Mouse (Mus musculus): ENCODE measurements around the gene Bach2.

Bach2 gene

DNA sequence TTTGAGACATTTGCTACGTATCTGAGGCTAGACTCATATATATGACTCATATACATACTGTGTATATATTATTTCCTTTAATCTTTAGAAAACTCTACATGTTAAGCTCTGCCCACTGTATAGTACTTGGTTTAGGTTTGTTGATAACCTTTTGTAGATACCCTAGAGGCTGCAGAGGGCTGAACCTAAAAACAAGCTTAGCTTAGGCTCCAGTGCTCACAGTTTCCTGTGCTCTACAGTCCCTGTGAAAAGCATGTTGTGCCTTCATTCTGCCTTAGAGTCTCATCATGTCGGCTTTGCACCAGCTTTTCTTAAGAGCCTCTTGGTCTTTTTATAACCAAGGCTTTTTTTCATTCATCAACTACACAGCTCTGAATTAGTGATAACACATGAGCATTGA lies 156.2 kb downstream of the Bach2 start:
- DNase-seq = no peak

DNA sequence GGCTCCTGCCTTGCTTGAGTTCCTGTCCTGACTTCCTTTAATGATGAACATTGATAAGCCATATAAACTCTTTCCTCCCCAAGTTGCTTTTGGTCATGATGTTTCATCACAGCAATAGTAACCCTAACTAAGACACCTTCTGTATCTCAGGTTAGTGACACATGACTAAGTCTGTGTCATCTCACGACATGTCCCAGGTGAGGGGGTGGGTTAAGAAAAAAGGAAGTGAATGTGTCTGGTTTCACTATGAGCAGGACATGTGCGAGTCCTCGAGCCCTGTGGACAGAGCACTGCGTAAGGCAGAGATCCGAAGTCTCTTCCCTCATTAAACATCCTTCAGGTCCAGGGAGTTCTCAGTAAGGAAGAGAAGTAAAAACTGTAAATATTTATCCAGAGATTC lies 162.9 kb downstream of the Bach2 start:
- DNase-seq = no peak

DNA sequence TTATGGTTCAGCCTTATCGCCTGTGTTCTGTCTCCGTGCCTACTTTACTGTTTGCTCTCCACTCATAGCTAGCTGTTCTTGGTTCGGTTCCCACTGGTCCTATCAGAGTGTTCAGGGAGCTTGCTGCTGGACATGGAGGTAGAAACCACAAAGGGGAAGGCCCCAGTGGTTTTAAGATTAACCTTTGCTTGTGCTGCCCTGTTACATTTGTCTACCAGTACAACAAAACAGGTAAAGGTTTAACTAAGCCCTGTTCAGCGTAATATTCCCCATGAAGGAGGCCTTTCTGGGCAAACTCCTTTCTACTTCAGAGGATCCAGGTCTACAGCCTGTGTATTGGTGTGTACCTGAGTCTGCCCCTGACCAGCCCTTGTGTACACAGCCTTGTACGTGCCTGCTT lies 164.9 kb downstream of the Bach2 start:
- DNase-seq = peak; percentile 28 to 39

DNA sequence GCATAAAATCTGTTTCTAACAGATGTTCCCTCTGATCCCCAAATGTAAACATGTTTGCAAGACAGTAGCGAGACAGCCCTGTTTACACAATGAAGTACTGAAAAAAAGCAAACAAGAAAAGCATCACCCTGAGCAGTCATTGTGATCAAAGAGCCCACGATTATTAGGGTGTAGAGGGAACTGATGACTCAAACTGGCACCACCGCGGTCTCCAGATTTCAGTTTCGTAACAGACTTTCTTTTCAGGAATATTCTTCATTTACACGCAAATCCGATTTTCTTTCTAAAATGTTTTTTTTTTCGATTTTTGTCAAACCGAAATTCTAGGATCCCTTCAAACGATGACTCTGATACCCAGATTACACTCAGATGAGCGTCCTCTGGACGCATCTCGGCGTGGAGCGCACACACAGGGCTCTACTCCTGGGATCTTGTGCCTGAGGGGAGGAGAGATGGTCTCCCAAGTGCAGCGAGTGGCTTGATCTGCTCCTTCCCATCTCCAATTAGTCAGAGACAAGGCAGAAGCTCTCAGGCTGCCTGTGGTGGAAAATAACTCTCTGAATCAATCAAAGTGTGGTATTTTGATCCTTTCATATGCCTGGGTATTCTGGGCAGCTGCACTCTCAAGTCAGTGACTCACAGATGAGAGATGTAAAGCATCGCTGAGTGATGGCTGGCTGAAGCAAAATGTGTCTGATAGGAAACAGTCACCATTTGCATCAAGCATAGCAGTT lies 166.7 kb downstream of the Bach2 start:
- no peak for DNase-seq

DNA sequence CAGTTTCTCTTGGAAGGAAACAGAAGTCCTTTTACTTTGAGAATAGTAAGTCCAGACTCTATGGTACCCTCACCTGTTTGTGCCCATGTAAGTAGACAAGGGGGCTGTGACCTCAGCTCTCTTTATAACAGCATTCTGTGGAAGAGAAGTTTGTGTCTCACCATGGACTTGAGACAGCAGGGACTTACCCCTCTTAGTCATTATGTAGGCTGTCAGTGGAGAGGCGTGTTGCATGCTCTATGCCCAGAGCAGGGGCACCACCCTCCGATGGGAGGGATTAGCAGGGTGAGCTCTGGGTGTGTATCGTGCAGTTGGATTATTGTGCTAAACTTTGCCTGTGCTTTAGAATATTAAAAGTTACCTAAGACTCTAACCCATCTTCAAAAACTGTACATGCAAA lies 167.4 kb downstream of the Bach2 start:
- DNase-seq = no peak

DNA sequence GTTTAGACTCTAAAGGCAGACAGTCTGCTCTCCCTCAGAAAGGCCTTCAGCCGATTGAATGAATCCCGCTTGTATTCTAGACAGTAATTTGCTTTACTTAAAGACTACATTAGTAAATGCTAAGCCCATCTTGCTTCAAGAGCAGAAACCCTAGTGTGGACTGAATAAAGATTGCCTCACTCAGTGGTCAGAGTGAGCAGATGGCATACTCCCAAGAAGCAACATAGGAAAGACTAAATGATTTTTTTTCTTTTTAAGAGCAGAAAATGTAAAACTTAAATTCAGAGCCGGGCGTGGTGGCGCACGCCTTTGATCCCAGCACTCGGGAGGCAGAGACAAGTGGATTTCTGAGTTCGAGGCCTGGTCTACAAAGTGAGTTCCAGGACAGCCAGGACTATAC lies 169.9 kb downstream of the Bach2 start:
- DNase-seq = no peak

DNA sequence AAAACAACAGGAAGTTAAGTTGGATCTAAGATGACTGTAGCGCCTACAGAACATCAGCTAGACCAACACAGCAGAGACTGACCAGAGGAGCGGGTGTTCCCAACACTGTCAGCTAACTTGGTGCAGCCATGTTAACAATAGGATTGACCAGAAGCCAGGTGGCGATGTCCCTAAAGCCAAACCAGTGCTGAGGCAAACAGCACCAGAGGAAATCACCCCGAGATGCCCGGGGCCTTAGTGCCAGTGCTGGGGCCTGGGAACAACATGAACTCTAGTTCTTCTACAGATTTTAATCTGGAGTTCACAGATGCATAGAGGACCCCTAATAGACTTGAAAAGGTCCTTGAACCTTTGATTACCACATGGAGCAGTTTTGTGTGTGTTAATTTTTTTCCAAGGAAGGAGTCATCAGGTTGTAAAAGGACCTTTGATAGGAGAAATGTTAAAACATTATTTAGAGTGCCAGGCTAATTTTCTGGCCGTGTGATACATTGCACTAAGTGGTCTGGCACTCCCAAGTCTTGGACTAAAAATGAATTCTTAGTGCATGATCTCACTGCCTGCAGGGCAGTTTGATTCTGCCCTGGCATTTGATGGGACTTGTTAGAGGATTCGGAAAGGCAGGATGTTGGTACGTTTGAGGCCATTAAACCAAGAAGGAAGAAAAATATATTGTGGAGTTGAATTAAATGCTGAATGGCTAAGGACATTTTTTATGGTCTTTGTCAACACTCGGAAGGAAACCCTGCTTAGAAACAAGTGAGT lies 170.7 kb downstream of the Bach2 start:
- no peak for DNase-seq

DNA sequence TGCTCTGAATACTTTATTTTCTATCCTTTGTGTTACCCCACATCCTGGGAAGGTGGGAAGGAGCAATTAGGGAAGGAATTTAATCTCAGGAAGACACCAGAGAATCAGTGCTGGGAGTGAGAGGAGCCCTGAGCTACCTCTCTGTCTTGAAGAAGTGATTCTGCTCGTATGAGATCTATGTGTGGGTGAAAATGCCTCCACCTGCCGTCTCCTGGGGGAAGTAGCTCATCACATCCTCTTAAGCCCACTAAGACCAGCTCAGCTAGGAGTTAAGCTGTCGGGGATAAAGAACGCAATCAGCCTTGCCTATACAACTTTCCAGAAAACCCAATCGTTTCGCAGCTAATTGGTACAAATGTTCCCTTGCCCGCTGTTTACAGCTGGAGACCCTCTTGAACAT lies 174.5 kb downstream of the Bach2 start:
- DNase-seq = no peak

DNA sequence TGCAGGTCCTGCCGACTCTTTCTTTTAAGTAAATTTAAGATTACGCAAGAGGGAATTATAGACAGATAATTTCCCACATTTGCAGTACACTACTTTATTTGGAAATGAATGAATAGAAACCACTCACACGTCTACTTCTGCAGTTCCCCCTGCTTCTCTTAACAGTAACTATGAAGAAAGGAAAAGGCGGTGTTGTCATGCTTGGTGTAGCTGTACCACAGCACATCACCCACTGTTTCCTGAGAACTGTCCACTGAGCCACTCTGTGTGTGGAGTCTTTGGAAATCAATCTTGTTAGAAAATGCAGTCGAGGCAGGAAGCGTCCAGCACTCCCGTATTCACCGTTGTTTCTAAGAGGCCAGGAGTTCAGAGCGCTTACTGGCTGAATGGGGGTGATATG lies 174.9 kb downstream of the Bach2 start:
- DNase-seq = no peak

DNA sequence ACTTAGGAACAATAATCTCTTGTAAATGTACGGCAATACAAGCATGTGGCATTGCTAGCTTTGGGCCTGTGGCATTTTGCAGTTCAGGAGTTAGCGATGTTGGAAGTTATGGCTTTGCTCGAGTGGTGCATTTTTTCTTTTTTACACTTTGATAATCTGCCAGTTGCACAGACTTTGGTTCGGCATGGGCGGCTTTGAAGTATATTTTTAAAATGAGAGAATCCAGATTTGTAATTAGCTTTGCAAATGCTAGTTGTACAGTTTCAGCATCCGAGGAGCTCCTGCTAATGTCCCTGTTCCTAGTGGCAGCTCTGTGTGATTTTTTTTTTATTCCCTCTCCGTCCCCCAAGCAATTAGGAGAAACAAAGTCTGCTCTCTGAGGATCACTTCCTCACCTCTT lies 176.4 kb downstream of the Bach2 start:
- no peak for DNase-seq

DNA sequence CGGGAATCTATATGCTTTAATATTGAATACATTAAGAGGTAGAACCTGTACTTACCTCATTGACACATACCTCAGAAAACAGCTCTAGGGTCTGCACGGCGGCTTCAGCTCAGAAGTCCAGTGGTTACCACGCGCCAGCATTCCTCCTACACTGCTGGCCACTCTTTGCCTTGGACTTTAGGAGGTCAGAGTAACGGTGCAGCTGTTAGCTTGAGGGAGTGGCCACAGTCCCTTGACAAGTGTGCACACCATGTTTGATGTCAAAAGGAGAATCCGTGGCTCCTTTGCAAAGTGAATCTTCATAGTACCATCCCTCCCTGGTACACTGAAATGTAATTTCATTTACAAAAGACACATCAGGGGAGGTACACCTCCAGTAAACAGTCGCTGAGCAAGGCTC lies 179.3 kb downstream of the Bach2 start:
- no peak for DNase-seq

DNA sequence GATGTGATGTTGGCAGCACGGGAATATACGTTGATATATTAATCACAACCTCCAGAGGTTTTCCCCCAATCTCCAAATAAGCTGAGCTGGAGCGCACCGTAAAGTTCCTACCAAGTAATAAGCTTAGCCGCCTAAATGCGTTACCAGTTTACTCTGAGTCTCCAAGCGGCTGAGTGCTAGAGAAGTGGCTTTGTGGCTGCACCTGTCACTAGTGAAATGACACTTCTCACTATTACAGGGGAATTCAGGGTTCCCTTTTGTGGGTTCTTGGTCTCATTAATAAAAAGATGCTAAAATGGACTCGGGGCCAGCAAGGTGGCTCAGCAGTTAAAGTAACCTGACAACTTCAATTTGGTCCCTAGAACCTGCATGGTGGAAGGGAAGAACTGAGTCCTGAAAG lies 183.0 kb downstream of the Bach2 start:
- no peak for DNase-seq

DNA sequence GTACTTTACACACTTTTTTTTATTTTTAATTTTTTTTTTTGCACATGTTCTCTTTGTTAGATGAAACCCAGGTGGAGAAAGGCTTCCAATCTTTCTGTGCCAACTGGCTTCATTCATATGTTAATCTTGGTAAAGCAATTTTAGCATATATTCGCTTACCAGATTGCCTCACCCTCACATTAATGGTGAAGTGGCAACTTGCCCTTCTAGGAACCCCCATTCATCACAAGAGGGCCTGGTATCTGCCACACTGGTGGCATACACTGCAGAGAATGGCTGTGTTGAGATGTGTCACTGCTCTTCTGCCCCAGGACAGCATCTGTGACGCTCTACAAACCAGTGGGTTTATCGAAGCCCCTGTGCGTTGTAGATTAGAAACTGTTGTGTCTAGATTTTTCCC lies 183.8 kb downstream of the Bach2 start:
- DNase-seq = no peak

DNA sequence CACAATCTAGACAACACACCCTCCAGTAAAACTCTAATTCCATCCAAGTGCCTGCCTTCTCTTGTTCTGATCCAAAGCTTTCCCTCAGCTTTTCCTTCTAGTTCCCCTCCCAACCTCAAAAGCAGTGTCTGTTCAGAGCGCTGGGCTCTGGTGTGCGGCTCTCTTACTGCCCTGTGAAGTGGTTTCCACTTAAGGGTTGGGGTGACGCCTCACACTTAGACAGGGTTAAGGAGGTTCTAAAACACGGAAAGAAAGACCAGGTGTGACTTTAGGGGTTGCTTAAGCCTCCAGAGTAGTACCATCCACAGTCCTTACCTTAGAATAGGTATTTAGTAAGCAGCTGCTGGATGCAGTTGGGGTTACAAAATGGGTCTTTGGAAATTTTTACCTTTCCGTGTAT lies 185.1 kb downstream of the Bach2 start:
- DNase-seq = no peak

DNA sequence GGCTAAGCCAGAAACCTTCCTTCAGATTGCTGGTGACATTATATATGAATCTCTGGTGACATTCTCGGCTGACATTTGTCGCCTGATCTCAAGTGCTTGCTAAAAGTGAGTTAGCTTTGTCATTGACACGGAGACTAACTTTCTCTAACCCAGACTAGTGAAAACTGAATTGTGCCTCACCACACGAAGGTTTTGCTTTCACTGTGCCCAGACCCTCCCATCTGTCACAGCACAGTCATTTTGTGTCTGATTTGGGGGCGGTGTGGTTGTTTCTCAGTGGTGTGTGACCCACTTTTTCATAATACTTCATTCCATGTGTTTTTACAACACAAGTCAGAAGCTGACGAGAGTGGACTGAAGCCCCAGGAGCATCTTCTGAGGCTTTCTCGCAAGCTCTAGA lies 185.8 kb downstream of the Bach2 start:
- DNase-seq = no peak

DNA sequence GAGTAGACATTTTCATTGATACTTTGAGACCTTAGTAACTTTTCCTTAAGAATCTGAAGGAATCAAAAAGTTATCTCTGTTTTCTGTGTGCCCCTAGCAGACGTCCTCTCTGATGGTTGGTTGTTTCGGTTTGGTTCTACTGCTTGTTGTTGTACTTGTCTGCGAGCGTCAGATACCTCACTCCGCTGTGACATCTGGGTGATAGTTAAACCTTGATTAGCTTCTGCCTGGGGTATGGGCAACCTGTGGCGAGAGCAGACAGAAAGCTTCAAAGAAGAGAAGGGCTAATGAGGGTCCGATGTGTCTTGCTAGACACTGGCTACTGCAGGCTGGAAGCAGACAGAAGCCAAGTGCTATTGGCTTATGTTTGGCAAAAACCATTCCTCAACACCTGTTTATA lies 186.5 kb downstream of the Bach2 start:
- no peak for DNase-seq

DNA sequence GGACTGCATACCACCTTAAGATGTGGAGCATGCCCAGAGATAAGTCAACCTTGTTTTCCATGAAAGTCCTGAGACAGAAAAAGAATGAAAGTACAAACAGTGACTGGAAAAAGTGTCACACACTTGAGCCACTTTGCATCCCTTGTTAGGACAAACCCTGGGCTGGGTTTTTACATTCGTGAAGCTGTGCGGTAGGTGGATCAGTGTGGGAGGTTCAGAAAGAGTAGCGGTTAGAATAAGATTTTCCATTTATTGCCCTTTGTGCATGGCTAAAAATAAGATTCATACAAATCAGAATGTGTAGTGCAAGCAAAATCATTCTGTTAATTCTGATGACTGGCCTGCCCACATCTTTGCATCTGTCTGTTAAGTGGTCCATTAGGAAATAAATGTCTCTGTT lies 187.0 kb downstream of the Bach2 start:
- no peak for DNase-seq

DNA sequence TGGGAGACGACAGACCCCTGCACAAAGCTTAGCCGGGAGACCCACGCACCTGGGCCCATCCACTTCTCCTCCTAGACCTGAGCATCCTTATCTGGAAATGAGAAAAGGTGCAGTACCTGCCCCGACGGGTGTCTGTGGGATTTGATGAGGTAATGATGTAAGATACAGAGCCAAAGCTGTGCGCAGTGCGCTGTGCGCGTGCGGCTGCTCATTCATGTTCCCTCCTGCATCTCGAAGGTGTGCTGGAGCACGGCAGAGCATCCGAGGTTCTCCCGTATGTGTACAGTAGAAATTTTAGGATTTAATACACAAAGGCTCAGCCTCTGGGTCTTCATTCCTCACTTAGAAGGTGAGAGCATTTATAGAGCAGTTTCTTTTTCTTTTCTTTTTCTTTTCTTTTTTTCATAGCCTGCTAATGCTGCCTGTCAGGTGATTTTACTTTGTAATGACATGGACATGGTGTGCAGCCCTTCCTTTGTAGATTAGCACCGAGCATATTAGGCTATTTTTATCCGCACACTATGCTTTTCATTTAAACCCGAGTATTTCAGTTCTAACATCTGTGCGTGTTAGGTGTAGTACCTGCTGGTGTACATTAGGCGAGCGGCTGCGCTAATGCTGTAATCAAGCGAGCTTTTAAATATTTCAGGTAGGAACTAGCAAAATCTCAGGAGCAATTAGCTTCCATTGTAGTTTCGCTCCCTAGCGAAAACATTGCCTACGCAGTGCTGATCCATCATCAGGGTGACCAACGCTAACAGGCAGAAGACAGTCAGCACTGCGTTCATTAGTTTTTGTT lies 188.4 kb downstream of the Bach2 start:
- DNase-seq = no peak

DNA sequence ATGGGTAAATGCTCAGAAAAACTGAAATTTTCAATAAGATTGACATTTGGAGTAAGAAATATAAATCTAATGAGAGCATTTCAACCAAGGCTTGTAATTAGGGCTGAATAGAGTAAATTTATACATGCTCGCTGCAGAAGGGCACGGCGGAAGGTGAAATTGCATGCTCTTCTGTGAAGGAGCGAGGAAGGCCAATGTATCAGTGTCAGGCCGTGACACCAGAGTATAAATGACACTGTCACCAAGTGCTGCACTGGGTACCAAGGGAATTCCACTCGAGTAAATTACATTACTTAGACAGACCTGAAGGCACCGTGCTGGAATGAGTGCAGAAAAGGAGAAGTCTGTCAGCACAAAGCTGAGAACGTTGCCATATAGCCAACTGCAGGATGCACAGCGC lies 190.1 kb downstream of the Bach2 start:
- no peak for DNase-seq

DNA sequence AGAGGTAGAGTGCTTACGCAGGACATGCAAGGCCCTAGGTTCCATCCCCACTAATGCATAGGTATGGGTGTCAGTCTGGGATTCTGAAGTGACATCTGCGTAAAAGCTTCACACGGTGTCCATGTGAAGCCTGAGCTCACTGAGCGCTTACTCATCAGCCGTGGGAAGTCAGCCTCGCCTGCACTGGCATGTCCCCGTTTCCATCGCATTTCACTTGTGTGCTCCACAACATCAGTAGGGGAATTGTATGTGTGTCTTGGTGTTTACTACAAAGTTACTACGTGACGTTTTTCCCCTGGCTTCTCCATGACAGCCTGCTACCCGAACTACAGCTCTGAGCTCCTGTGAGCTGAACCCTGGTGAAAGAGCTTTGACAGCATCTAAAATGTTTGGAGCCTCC lies 191.5 kb downstream of the Bach2 start:
- no peak for DNase-seq

DNA sequence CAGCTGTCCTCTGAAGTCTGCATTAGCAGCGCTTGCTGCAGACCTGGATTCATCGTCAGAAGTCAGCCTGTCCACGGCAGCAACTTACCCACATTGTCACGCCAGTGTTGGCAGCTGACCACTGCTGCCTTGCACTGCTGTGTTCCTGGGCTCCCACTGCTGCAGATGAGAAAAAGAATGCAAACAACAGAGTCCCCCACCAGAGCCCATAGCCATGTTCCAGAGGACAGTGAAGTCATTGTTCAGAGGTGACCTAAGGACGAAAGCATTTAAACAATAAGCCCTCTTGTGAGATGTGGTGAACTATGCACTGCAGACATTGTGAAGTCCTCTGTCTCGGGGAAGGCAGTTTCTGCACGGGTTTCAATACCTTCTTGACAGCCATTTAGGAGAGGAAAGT lies 192.4 kb downstream of the Bach2 start:
- no peak for DNase-seq

DNA sequence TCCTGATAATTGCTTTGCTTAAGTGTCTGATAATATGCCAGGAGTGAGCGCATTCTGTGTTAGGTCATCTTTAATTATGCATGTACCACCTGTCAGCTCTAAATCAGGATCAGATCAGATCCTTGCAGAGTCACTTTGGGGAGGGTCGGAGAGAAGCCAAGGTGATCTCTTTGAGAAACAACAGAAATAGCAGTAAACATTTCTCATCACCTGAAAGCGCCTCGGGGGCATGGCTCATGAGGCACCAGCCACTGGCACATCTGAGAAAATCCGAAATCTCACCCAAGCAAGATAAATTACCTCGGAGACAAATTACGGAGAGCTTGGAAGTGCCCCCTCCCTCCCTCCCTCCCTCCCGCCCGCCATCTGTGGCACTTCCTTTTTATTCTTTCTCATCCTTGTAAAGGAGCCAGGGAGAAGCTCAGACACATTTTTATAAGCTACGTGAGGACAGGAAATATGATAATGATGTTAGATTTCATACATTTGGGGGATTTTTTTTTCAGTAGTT lies 193.7 kb downstream of the Bach2 start:
- DNase-seq = no peak

DNA sequence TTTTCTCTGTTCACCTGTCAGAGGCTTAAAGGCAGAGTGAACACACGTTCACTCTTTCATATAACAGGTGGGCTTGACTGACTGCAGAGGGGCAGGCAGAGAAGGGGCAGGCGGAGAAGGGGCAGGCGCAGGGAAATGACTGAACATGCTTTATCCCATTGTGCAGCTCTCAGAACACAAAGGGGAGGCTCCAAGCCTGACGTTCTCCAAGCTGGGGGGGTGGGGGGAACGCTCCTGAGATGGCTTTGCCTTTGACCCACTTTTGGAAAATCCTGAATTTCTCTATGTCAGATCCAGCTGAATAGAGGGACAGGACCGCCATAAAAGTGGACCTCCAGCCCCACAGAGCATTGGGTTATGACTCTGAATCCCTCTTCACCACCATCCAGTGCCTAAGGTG lies 194.3 kb downstream of the Bach2 start:
- no peak for DNase-seq

DNA sequence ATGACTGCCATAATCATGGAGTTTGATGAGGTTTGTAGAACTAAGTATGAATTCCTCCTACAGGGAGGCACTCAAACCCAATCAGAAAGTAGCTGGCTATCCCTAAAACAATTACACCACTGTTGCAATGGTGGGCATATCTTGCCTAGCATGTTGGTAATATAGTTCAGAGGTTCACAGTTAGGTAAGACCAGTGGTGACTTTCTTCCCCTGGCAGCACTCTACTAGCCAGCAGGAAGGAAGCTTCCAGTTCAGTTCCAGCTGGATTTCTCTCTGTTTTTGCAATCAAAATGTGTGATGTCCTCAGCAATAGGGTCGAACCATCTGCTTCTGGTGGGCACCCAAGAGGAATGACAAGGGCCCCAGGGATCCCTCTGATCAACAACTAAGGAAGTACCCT lies 196.0 kb downstream of the Bach2 start:
- DNase-seq = no peak
